Mouse (Mus musculus) E14TG2a.4 (cell line): ENCODE results near the gene Timeless.
A peak's percentile ranks its signal among the peaks of the same experiment; 100 is the strongest.
"Not testable (repeated sequence)": the region's sequence is repeated elsewhere in the genome, so short reads cannot be mapped to it uniquely, and the experiment has no call there.

ENCODE experiments used
- H3K27me3 ChIP-seq: 2 replicates; pipeline ENCODE4 v1.6.1; 2014; ENCODE audit warnings: low read length, control low read depth; ENCODE audit not compliant: insufficient read depth
- H3K36me3 ChIP-seq: 2 replicates; pipeline ENCODE4 v1.6.1; 2014; ENCODE audit warnings: low read length, control low read depth; ENCODE audit not compliant: insufficient read depth
- H3K4me1 ChIP-seq: replicated peaks from 2 replicates; pipeline ENCODE4 v1.6.1; 2014; ENCODE audit warnings: low read depth, low read length, control low read depth
- H3K4me3 ChIP-seq: replicated peaks from 2 replicates; pipeline ENCODE4 v1.5.1; 2014; ENCODE audit warnings: mild to moderate bottlenecking, low read length
- H3K9me3 ChIP-seq: 2 replicates; pipeline ENCODE4 v1.6.1; 2014; ENCODE audit warnings: low read length, control low read depth
- CTCF ChIP-seq: conservative IDR thresholded peaks from 2 replicates; pipeline ENCODE4 v1.5.1; 2014; ENCODE audit warnings: low read length
- NANOG ChIP-seq: IDR thresholded peaks from 2 replicates; pipeline ENCODE4 v1.6.1; 2014; ENCODE audit warnings: borderline replicate concordance, low read length, mixed read lengths
- POU5F1 ChIP-seq: IDR thresholded peaks from 2 replicates; pipeline ENCODE4 v1.6.1; 2014; ENCODE audit warnings: low read length, borderline replicate concordance

The Timeless gene

GRCm38 (mm10) chr10:128258953-128259352 lies 27.1 kb downstream of the Timeless start:
- no peaks in the 10 kb centered on the region for H3K36me3 ChIP-seq
- peaks cover 31% of the 10 kb centered on the region for H3K4me1 ChIP-seq
- H3K9me3 ChIP-seq: no peaks in the 10 kb centered on the region
- no peak for TF ChIP-seq NANOG
- no peak for TF ChIP-seq CTCF
- TF ChIP-seq POU5F1: no peak
- H3K27me3 ChIP-seq: no peaks in the 10 kb centered on the region
- H3K4me3 ChIP-seq: no peak overlapping the region

GRCm38 (mm10) chr10:128259946-128260345 lies 28.1 kb downstream of the Timeless start:
- no peaks in the 10 kb centered on the region for H3K9me3 ChIP-seq
- H3K4me3 ChIP-seq: no peak overlapping the region
- H3K27me3 ChIP-seq: no peaks in the 10 kb centered on the region
- TF ChIP-seq NANOG (no peak), POU5F1 (no peak), CTCF (no peak)
- H3K36me3 ChIP-seq: no peaks in the 10 kb centered on the region
- H3K4me1 ChIP-seq: peaks cover 21% of the 10 kb centered on the region

GRCm38 (mm10) chr10:128260376-128260775 lies 28.5 kb downstream of the Timeless start:
- not testable (repeated sequence) for H3K4me3 ChIP-seq, H3K36me3 ChIP-seq, H3K27me3 ChIP-seq, H3K9me3 ChIP-seq
- peaks cover 20% of the 10 kb centered on the region for H3K4me1 ChIP-seq

GRCm38 (mm10) chr10:128262300-128262699 lies 30.4 kb downstream of the Timeless start:
- Histone ChIP-seq H3K27me3 (no peaks in the 10 kb centered on the region), H3K4me1 (peaks cover 27% of the 10 kb centered on the region), H3K4me3 (peak overlapping the region; percentile 61), H3K9me3 (no peaks in the 10 kb centered on the region), H3K36me3 (no peaks in the 10 kb centered on the region)
- TF ChIP-seq POU5F1 (no peak), NANOG (no peak), CTCF (no peak)

- no peaks in the 10 kb centered on the region for H3K27me3 ChIP-seq
- H3K36me3 ChIP-seq: no peaks in the 10 kb centered on the region
- H3K9me3 ChIP-seq: no peaks in the 10 kb centered on the region
- peak overlapping the region; percentile 61 for H3K4me3 ChIP-seq
- TF ChIP-seq POU5F1 (no peak), CTCF (no peak), NANOG (no peak)
- peaks cover 38% of the 10 kb centered on the region for H3K4me1 ChIP-seq
Observed at GRCm38 (mm10) chr10:128263393-128264310, 31.8 kb downstream of the Timeless start.

GRCm38 (mm10) chr10:128268371-128268770 lies 36.5 kb downstream of the Timeless start, which contains the start of gene Apof:
Gene Apof, plus strand, starts transcription at chr10:128268671.
- Histone ChIP-seq H3K27me3 (no peaks in the 10 kb centered on the region), H3K36me3 (0 out of 2 replicates have a peak, but pooled peaks cover under 1% of the 10 kb centered on the region), H3K4me1 (peaks cover 50% of the 10 kb centered on the region), H3K4me3 (peak within 1 kb of the TSS; percentile 95), H3K9me3 (no peaks in the 10 kb centered on the region)
- TF ChIP-seq NANOG: peak; percentile 64
- no peak for TF ChIP-seq CTCF
- TF ChIP-seq POU5F1: no peak

- peak overlapping the region; percentile 95 for H3K4me3 ChIP-seq
- no peak for TF ChIP-seq NANOG
- TF ChIP-seq POU5F1: no peak
- TF ChIP-seq CTCF: no peak
- no peaks in the 10 kb centered on the region for H3K27me3 ChIP-seq
- peaks cover 46% of the 10 kb centered on the region for H3K4me1 ChIP-seq
- peaks cover 6% of the 10 kb centered on the region; the same call in 1 of the 2 replicates for H3K36me3 ChIP-seq
- H3K9me3 ChIP-seq: no peaks in the 10 kb centered on the region
Observed at GRCm38 (mm10) chr10:128269206-128269910, 37.5 kb downstream of the Timeless start.

- no peak for TF ChIP-seq POU5F1
- no peak for TF ChIP-seq CTCF
- TF ChIP-seq NANOG: no peak
- Histone ChIP-seq H3K4me1 (peaks cover 51% of the 10 kb centered on the region), H3K36me3 (peaks cover 13% of the 10 kb centered on the region), H3K27me3 (no peaks in the 10 kb centered on the region), H3K4me3 (peak within 1 kb of the TSS; percentile 95), H3K9me3 (no peaks in the 10 kb centered on the region)
Observed at GRCm38 (mm10) chr10:128270287-128270841, 38.5 kb downstream of the Timeless start, which contains the start of gene Stat2. Gene Stat2, plus strand, starts transcription at chr10:128270559.
